Mouse (Mus musculus): ENCODE data around the gene Ebf1. TPM values are rescaled to one million over a fixed set of nuclear protein-coding genes. Genes with fewer than 3 reads are reported as not detected.
A peak's percentile ranks its signal among the peaks of the same experiment; 100 is the strongest.

Gene Ebf1
- total and polyA plus RNA-seq, 2 experiments from 2014 or later, result 27.1 to 30.0 TPM

DNA sequence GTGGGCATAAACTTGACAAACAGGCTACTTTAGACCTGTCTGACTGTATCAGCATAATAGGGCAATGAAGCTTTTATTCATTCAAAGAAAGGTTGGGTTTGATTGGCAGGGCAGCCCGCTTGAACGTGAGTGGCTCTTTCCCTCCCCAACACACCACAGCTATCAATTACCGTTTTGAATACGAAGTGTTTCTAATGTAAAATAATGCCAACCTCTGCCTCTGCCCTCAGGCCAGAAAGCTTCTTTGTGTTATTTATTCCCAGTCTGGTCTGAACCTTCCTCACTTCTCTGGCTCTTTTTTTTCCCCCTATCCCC is 215.8 kb downstream of the Ebf1 start:
- no peak for ATAC-seq (ENCODE audit: low FRiP score)
- H3K27me3 ChIP-seq (ENCODE audit: insufficient read depth, low read length), result no peaks in the 10 kb centered on the region
- peak overlapping the region; percentile 38 for H3K4me2 ChIP-seq (ENCODE audit: low read depth, low read length, poor library complexity, severe bottlenecking)
- DNase-seq (ENCODE audit: low spot score), result no peak
- no peaks in the 10 kb centered on the region for H3K9me3 ChIP-seq (ENCODE audit: low read length)
- peaks cover 8% of the 10 kb centered on the region for H3K4me1 ChIP-seq (ENCODE audit: insufficient read depth, low read length)
- H3K36me3 ChIP-seq (ENCODE audit: insufficient read depth, low read length), result no peaks in the 10 kb centered on the region
- WGBS, result 9% methylated on average over 4 of the region's 4 CpGs
- 0 out of 2 replicates have a peak overlapping the region, but pooled peaks have one; percentile 5 for H3K9ac ChIP-seq (replicated peaks; ENCODE audit: low read length, poor library complexity, severe bottlenecking)
- peak overlapping the region; percentile 5; the same call in 1 of the 2 replicates for H3K4me3 ChIP-seq (ENCODE audit: low read depth, low read length)
- no peak for TF ChIP-seq CTCF (IDR thresholded peaks at IDR 0.05)
- H3K27ac ChIP-seq (ENCODE audit: low read depth, low read length), result no peak overlapping the region

DNA sequence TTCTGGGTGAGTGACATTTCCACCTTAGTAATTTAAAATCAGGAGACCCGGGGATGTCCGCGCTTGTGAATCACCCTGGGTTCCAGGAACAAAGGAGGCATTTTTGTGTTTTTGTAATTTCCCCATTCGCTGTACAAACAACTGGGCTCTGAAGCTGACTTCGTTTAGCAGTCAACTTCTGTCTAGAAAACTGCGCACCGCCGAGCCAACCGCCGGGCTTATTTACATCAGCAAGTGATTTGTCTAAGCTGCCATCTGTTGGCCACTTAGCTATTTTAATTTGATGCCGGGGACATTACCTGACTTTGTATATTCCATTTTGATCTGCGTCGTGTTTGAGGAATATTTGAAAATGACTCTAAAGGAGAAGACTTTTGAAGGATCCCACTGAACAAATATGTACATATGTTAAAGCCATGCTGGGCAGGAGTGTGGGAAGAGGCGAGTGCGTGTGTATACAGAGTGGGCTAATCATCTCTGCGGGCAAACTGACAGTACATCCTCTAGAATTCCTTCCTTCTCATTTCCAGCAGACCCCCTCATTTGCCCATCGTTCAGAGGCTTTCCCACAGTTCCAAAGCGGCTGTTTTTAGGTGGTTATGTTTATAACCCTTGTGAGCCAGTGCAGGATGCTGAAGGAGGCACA is 216.4 kb downstream of the Ebf1 start:
- Histone ChIP-seq H3K9me3 (ENCODE audit: low read length) (no peaks in the 10 kb centered on the region), H3K4me3 (ENCODE audit: low read depth, low read length) (peak overlapping the region; percentile 5; the same call in 1 of the 2 replicates), H3K4me1 (ENCODE audit: insufficient read depth, low read length) (peaks cover 8% of the 10 kb centered on the region), H3K36me3 (ENCODE audit: insufficient read depth, low read length) (no peaks in the 10 kb centered on the region), H3K27me3 (ENCODE audit: insufficient read depth, low read length) (no peaks in the 10 kb centered on the region), H3K27ac (ENCODE audit: low read depth, low read length) (no peak overlapping the region), H3K4me2 (ENCODE audit: low read depth, low read length, poor library complexity, severe bottlenecking) (peak overlapping the region; percentile 38), H3K9ac (replicated peaks; ENCODE audit: low read length, poor library complexity, severe bottlenecking) (no peak overlapping the region)
- DNase-seq (ENCODE audit: low spot score) (peak; percentile 74), ATAC-seq (ENCODE audit: low FRiP score) (no peak)
- peak; percentile 47 for TF ChIP-seq CTCF (IDR thresholded peaks at IDR 0.05)
- 20% methylated on average over 18 of the region's 18 CpGs for WGBS

DNA sequence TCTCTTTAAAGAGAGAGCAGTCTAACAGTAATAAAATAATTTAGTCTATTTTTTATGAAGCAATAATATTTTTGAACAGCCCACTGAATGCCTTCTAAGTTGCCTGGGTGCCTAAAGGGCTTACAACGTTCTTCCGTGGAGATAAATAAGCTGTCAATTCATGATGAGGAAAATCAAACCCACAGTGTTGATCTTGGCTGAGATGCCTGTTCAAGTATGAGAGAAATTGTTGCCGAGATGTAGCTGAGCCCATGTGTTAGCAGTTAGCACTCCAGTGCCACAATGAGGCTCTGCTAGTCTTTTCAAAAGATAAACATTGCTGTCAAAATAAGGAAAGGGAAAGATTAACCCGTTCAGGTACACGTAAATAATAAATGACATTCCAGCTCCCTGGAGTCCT is 218.0 kb downstream of the Ebf1 start:
- no peak for TF ChIP-seq CTCF (IDR thresholded peaks at IDR 0.05)
- no peaks in the 10 kb centered on the region for H3K9me3 ChIP-seq (ENCODE audit: low read length)
- no peak for DNase-seq (ENCODE audit: low spot score)
- no peak overlapping the region for H3K9ac ChIP-seq (replicated peaks; ENCODE audit: low read length, poor library complexity, severe bottlenecking)
- ATAC-seq (ENCODE audit: low FRiP score), result no peak
- H3K27ac ChIP-seq (ENCODE audit: low read depth, low read length), result no peak overlapping the region
- no peak overlapping the region for H3K4me3 ChIP-seq (ENCODE audit: low read depth, low read length)
- H3K4me1 ChIP-seq (ENCODE audit: insufficient read depth, low read length), result peaks cover 8% of the 10 kb centered on the region
- H3K36me3 ChIP-seq (ENCODE audit: insufficient read depth, low read length), result no peaks in the 10 kb centered on the region
- no peak overlapping the region for H3K4me2 ChIP-seq (ENCODE audit: low read depth, low read length, poor library complexity, severe bottlenecking)
- H3K27me3 ChIP-seq (ENCODE audit: insufficient read depth, low read length), result no peaks in the 10 kb centered on the region
- 40% methylated on average over 5 of the region's 5 CpGs for WGBS

DNA sequence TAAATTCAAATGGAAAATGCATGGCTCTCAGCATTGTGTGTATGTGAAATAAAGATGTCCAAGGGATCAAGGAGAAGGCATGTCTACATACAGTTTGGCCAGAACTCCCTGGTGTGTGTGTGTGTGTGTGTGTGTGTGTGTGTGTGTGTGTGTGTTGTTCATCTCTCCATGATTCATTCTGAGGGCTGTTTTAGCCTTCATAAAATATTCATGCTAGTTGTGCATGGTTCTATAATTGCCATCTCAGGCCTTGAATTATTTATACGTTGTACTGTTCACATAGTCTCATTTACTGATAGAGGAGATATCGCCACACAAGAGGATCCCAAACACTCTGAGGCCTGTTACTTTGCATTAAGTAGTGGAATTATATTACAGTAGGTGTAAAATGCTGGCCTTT is 220.5 kb downstream of the Ebf1 start:
- Histone ChIP-seq H3K9me3 (ENCODE audit: low read length) (no peaks in the 10 kb centered on the region), H3K36me3 (ENCODE audit: insufficient read depth, low read length) (no peaks in the 10 kb centered on the region), H3K27ac (ENCODE audit: low read depth, low read length) (no peak overlapping the region), H3K9ac (replicated peaks; ENCODE audit: low read length, poor library complexity, severe bottlenecking) (no peak overlapping the region), H3K4me3 (ENCODE audit: low read depth, low read length) (no peak overlapping the region), H3K4me1 (ENCODE audit: insufficient read depth, low read length) (peaks cover 3% of the 10 kb centered on the region), H3K27me3 (ENCODE audit: insufficient read depth, low read length) (no peaks in the 10 kb centered on the region), H3K4me2 (ENCODE audit: low read depth, low read length, poor library complexity, severe bottlenecking) (no peak overlapping the region)
- 37% methylated on average over 2 of the region's 2 CpGs for WGBS
- no peak for TF ChIP-seq CTCF (IDR thresholded peaks at IDR 0.05)
- ATAC-seq (ENCODE audit: low FRiP score), result peak; percentile 41; the same call in 1 of the 2 replicates
- DNase-seq (ENCODE audit: low spot score), result no peak

DNA sequence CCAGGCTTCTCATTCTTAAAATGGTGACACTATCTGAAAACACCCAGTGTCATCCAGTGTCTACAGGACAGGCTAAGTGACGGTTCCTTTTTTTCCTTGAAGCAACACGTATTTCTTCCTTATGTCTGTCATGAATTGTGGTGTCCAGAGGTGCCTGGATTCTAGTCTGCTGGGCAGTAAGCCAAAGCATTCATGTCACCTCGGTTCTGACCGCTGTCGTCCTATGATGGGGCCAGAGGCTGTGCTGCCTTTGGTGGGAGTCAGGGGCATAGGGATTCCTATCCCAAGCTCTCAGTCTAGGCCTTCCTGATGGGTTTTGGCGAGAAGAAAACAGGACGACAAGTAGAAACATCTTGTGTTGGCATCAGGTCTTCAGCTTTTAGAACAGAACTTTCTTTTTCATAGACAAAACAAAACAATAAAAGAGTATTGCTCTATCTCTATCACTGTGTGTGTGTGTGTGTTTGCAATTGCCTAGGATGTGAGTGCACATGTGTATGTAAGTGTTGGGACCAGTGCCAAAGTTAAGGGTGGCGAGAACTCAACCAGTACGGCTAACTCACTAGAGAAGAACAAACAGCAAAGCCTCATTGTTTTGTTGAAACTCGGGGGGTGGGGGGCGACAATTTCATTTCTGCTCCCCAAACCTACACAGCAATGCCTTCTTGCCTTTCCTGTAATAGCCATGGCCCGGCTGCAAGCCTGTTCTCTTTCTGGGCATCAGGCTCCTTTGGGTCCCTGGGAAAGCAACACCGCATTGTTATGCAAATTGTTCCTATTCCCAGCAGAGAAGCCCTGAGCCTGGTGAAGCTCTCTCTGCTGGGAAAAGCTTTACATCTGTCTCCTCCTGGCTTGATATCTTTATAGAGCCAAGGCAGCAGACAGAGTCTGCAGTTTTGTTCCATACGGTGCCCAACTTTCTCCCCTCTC is 224.3 kb downstream of the Ebf1 start:
- no peak overlapping the region for H3K27ac ChIP-seq (ENCODE audit: low read depth, low read length)
- H3K9ac ChIP-seq (replicated peaks; ENCODE audit: low read length, poor library complexity, severe bottlenecking), result no peak overlapping the region
- 32% methylated on average over 14 of the region's 14 CpGs for WGBS
- no peaks in the 10 kb centered on the region for H3K27me3 ChIP-seq (ENCODE audit: insufficient read depth, low read length)
- ATAC-seq (ENCODE audit: low FRiP score) (no peak), DNase-seq (ENCODE audit: low spot score) (peak; percentile 64)
- H3K9me3 ChIP-seq (ENCODE audit: low read length), result no peaks in the 10 kb centered on the region
- H3K4me3 ChIP-seq (ENCODE audit: low read depth, low read length), result no peak overlapping the region
- TF ChIP-seq CTCF (IDR thresholded peaks at IDR 0.05), result no peak
- no peaks in the 10 kb centered on the region; the same call in 1 of the 2 replicates for H3K4me1 ChIP-seq (ENCODE audit: insufficient read depth, low read length)
- H3K4me2 ChIP-seq (ENCODE audit: low read depth, low read length, poor library complexity, severe bottlenecking), result no peak overlapping the region
- H3K36me3 ChIP-seq (ENCODE audit: insufficient read depth, low read length), result no peaks in the 10 kb centered on the region

DNA sequence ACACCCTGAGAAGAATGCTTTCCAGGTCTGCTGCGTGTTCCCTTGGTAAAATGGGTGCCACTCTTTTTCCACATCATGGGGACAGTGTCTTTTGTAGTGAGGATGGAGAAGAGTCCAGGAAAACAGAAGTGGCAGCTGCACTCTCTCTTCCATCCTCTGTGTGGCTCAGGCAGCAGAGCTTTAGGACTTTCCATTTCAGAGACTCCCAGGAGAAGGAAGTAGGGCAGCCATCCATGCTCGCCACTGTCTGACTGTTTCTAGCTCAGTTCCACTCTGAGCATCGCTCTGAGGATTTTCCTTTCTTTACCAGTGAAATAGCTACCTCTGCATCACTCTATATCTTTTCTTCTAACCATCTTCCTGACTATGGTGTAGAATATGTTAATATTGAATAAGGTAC is 234.8 kb downstream of the Ebf1 start:
- no peak for ATAC-seq (ENCODE audit: low FRiP score)
- H3K4me3 ChIP-seq (ENCODE audit: low read depth, low read length), result no peak overlapping the region
- 81% methylated on average over 3 of the region's 3 CpGs for WGBS

More for the DNA sequence above, 234.8 kb downstream of the Ebf1 start:
- TF ChIP-seq CTCF (IDR thresholded peaks at IDR 0.05), result no peak
- no peaks in the 10 kb centered on the region for H3K27me3 ChIP-seq (ENCODE audit: insufficient read depth, low read length)
- H3K9ac ChIP-seq (replicated peaks; ENCODE audit: low read length, poor library complexity, severe bottlenecking), result no peak overlapping the region
- no peak for DNase-seq (ENCODE audit: low spot score)
- no peaks in the 10 kb centered on the region for H3K4me1 ChIP-seq (ENCODE audit: insufficient read depth, low read length)
- no peak overlapping the region for H3K27ac ChIP-seq (ENCODE audit: low read depth, low read length)
- H3K4me2 ChIP-seq (ENCODE audit: low read depth, low read length, poor library complexity, severe bottlenecking), result no peak overlapping the region
- no peaks in the 10 kb centered on the region for H3K36me3 ChIP-seq (ENCODE audit: insufficient read depth, low read length)
- H3K9me3 ChIP-seq (ENCODE audit: low read length), result no peaks in the 10 kb centered on the region

Data from midbrain, postnatal 0 days (tissue).